Mouse (Mus musculus): ENCODE measurements around the gene Tmem150c.

- TF ChIP-seq MYOG (IDR thresholded peaks at IDR 0.05; ENCODE audit: control insufficient read depth in 1 of 3, insufficient read depth in 1 of 3, insufficient read length in 2 of 3, low read depth in 2 of 3): no peak
- TF ChIP-seq TCF12 (IDR thresholded peaks at IDR 0.05; ENCODE audit: insufficient read depth, poor library complexity, severe bottlenecking): no peak
- no peak for TF ChIP-seq E2F4 (IDR thresholded peaks at IDR 0.05; ENCODE audit: insufficient read depth)
- no peak for TF ChIP-seq POLR2AphosphoS2 (IDR thresholded peaks at IDR 0.05; ENCODE audit: insufficient read length, low read depth)
- TF ChIP-seq MAX (IDR thresholded peaks at IDR 0.05; ENCODE audit: low read depth): no peak
- no peak for TF ChIP-seq POLR2A (IDR thresholded peaks at IDR 0.05; ENCODE audit: insufficient read length, low read depth)
- no peak for TF ChIP-seq SRF (IDR thresholded peaks at IDR 0.05; ENCODE audit: control insufficient read depth, insufficient read length, low read depth)
- no peak for TF ChIP-seq USF1 (IDR thresholded peaks at IDR 0.05; ENCODE audit: low read depth)
These were observed 49.9 kb downstream of the Tmem150c start for GRCm38 (mm10) chr5:100109543-100110282.

Data from myocyte (in vitro differentiated cells).